Mouse (Mus musculus): ENCODE data around the gene Tmem30b.
"Not testable (repeated sequence)": the region's sequence is repeated elsewhere in the genome, so short reads cannot be mapped to it uniquely, and the experiment has no call there.

The Tmem30b gene

DNA sequence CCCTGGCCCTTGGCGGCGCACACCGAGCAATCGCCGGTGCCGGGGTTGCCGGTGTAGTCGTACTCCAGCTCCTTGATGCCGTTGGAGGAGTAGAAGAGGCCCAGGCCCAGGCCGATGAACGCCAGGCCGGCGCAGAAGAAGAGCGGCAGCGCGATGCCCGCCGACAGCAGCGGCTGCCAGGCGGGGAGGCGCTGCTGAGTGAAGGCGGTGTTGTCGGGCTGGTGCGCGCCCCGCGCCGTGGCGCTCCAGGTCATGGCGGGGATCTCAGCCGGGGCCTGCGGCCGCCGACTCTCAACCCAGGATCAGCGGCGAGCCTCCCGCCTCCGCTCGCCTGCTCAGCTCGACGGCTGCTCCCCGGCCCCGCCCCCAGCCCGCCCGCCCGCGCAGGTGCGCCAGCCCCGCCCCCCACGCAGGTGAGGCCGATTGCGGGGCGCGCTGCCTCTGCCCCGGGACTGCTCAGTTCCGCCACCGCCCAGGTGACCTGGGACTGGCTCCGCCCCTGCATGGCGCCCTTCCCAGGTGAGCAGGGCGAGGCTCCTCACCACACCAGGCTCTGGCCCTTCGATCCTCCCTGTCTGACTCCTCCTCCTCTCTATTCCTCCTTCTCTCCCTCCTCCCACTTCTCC lies at the start of gene Tmem30b:
Tmem30b (minus strand) TSS at position 307 of the 626 bp plus-strand sequence.
- DNase-seq (ENCODE audit: extremely low read depth, insufficient read length, low spot score): no peak

DNA sequence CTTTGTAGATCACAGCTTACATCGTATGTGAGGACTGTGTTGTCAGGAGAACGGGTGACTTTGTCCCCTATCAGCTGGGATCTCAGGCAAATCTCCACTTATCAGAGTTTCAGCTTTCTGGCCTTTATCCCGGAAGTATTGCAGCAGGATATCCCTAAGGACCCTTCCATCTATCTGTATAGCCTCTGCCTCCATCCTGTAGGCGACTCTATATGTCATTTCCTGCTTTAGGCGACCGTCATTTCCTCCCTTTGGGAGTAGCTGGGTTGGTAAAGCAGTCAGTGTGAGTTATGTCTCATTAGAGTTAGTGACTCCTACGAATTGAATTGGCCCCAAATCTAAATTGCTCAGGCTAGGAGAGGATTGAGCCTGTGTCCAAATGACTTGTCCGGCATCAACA lies 49.0 kb upstream of the Tmem30b start:
- no peak for DNase-seq (ENCODE audit: extremely low read depth, insufficient read length, low spot score)

DNA sequence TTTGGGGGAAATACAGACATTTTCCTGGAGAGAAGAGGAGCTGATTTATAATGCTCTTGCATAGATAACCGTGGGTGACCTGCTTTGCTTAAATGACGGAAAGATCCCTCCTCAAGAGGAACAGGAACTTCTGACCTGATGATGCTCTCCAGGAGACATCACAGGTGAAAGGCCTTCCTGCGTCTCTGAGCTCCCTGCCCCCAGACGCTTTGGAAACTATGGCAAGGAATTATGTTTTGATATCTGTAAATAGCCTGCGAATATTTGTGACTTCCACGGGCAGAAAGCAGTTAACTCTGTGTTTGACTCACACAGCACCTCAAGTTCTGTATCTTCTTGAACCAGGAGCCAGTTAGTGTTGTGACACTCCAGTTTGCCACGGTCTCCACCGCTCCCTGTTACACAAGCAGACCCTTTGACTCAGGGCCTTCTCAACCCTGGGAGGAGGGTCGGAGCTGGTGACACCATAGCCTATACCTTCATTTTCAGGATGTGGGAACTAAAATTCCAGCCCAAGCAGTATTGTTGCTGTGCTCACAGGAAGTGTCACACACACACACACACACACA lies 48.1 kb upstream of the Tmem30b start:
- no peak for DNase-seq (ENCODE audit: extremely low read depth, insufficient read length, low spot score)

DNA sequence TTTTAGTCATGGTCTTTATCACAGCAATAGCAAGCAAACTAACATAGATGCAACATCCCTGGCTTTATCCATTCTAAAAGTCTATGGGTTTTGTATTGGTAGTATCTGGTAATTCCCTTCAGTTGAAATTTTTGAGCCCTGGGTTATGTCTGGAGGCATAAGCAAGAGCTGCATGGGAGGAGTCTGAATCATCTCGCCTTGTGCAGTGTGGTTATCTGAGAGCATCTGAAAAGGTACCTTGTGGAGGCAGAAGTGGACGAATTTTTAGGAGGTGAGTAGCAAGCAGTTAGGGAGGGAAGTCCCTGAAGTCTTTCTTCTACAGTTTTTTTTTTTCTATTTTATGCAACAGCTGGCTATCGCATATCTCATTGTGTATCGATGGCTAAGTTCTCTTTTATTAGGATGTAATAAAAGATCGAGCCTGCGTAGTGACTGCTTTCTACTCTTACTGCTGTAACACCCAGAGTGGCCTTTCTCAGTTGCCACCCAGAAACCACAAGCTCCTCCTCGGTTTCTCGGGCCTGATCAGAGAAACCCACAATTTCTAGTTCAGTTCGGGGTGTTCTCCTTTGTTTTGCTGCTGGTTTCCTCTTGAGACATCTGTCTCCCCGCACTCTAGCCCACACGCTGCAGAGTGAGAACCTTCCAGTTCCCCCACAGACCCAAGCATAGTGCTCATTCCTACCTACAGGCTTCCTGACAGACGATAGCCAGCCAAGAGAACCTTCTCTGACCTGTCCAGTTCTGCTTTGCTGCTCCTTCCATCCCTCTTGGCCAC lies 47.0 kb upstream of the Tmem30b start:
- no peak for DNase-seq (ENCODE audit: extremely low read depth, insufficient read length, low spot score)

DNA sequence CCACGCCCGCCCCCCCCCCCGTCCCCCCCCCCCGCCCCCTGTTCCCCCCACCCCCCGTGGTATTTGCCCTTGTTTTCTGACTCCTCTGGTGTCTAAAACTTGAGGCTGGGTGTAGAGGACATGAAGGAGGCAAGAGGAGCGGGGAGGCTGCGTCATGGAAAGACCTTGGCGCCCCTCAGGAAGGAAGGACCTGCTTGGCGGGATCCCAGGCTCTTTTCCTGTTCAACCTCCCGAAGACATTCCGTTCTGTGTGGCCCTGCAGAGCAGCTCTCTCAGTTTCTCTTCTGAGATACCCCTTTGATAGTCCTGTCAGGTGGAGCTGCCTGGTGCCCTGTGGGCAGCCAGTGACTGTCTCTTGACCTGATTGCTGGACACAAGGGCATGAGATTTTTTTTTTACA lies 45.4 kb upstream of the Tmem30b start:
- DNase-seq (ENCODE audit: extremely low read depth, insufficient read length, low spot score): no peak

DNA sequence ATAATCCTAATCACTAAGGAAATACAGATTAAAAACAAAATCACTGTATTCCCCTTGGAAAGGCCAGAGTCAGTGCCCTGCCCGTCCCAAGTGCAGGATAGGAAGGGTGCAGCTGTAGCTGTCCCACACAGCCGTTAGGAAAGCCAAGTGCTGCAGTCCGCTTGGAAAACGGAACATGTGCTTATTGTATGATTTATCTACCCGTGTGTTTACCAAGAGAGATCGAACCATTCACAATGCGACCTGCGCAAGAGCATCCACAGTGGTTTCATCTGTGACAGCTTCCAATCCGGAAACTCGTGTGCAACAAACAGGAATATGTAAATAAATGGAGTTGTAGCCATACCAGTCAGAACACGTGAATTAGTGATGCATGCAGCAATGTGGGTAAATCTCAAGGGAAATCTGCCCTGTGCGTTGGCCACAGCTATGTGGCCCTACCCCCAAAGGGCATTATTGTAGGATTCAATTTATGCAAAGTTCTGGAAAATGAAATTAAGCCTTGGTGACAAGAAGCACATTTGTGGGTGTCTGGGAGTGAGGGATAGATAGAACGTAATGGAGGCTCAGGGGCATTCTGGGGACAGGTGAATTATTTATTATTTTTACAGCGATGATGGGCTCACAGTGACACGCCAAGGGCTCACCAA lies 44.6 kb upstream of the Tmem30b start:
- no peak for DNase-seq (ENCODE audit: extremely low read depth, insufficient read length, low spot score)

DNA sequence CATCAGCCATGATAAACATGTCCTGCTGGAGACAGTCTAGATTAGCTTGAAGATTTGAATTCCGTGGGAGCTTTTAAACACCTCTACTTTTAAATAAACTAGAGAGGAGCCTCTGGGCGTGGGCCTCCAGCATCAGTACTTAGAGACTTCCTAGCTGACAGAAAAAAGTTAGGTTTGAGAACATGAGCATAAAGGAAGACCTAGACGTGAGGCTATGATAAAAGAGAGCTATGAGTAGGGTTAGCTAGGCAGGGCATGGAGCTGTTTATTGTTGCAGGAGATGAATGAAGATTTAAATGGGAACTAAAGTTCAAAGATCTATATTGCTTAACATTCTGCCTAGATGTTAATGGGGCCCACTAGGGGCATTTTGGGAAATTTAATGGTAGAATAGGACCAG lies 41.1 kb upstream of the Tmem30b start:
- DNase-seq (ENCODE audit: extremely low read depth, insufficient read length, low spot score): no peak

DNA sequence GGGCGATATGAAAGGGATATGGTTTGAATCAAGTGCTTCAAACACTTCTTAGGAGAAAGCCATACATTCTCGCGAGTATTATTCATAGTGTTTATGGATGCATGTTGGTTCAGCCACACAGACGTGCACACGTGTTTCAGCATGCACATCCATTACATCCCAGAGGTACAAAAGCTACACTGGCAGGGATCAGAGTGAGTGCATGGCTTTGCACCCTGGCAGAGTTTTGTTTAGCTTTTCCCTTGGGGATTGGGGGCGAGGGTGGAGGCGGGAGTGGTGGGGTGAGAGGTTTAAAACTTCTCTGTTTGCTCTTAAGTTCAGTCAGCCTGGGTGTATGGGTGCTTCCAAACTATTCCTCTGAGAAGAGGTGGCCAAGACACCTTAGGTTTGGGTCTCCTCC lies 39.7 kb upstream of the Tmem30b start:
- no peak for DNase-seq (ENCODE audit: extremely low read depth, insufficient read length, low spot score)

DNA sequence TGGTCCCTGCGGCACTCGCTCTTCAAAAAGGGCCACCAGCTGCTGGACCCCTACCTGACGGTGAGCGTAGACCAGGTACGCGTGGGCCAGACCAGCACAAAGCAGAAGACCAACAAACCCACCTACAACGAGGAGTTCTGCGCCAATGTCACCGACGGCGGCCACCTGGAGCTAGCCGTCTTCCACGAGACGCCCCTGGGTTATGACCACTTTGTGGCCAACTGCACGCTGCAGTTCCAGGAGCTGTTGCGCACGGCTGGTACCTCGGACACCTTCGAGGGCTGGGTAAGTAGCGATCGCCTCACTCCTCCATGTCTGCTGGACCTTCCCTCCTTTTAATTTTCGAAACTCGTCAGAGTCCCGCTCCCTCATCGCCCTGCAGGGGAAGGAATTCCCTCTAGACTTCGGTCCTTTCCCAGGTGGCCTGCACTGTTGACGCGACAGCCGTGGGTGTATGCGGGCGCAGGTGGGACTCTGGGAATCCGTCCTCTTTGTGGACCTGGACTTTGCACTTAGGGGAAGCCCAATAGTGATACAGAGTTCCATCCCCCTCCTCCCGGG lies 39.1 kb upstream of the Tmem30b start:
- DNase-seq (ENCODE audit: extremely low read depth, insufficient read length, low spot score): no peak

DNA sequence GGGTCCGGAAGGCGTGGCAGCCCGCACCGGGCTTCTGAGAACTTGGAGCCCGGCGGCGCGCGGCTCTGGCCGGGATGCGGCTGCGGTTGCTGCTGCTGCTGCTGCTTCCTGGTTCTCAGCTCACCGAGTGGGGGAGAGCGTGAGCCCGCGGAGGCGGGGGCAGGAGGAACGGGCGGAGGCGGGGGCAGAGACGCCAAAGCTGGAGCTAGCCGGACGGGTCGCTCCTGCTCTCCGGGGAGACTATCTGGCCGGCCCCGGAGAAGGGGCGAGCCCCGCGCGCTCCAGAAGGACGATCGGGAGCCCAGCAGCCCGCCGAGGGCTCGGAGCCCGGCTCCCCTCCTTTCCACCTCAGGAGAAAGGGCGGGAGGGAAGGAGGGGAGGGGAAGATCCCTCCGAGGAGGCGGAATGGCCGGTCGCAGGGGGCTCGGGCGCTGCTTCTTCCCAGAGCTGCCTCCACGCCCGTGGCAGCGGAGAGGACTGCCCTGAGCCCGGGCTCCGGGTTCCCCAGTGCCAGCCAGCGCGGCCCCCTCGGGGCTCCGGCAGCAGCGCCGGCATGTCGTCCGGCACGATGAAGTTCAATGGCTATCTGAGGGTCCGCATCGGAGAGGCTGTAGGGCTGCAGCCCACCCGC lies 38.5 kb upstream of the Tmem30b start, which contains the start of gene Prkch:
Prkch (plus strand) TSS at position 187 of the 631 bp plus-strand sequence.
- no peak for DNase-seq (ENCODE audit: extremely low read depth, insufficient read length, low spot score)

DNA sequence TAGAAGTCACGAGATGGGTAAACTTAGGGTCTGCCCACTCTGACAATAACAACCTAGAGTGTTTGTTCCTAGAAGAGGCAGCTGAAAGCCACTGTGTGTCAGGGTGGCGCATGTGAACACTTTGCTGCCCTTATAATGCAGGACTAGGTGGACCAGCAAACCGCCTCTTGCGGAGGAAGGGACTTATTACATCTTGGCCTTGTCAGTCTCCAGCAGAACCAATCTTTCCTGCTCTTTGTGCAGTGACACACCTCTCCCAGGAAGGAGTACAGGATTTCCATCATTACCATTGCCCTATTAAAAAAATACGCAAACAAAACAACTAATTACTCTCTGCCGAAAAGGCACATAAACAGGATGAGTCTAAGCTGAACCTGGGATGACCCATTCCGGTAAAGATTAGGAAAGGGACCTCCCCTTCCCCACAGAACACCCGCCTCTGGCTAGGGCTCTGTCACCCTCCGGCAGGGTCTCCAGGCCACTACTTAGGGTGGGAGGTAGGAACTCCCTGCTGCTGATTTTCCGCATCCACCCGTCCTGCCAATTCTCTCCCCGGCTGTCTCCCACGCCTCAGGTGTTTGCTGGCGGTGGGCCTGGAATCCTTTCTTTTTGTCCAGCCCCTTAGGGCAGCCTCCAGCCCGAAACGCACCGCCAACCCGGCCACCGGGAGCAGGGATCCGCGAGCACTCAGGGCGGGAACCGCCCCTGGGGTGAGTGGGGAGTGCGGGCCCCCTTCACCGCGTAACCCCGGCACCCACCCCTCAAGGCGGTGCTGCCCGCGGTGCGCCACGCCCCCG lies 37.8 kb upstream of the Tmem30b start:
- DNase-seq (ENCODE audit: extremely low read depth, insufficient read length, low spot score): no peak

DNA sequence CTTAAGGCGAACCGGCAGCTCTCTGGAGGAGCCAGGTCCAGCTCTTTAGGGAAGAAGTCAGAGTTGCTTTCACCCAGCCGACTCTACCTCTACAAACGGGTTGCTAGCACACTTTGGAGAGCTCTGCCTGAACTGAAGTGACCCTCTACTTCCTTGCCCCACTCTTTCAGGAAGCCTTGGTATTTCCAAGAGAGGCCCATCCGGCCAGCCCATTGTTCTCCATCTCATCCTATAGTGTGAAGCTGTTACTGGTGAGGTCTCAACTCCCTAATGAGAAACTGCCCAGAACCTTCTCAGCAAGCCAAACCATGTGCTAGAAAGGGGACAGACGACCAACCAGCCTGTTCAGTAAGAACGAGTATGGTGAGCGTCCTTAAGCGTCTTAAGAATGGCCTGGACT lies 37.1 kb upstream of the Tmem30b start:
- DNase-seq (ENCODE audit: extremely low read depth, insufficient read length, low spot score): no peak

DNA sequence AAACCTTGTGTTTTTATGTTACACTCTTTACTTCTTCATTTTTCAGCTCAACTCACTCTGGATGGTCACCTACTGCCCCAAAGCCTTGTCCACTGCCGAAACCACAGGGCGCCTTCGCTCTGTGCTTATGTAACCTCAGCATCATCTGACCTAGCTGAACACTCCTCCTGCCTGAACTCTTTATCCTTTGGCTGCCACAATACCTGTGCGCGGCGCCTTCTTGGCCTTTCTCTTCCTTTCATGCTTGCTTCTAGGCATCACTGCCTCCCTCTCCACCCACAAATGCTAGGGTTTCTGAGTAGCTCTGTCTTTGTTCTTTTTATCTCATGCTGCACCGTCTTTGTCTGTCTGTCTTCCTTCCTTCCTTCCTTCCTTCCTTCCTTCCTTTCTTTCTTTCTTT lies 34.6 kb upstream of the Tmem30b start:
- no peak for DNase-seq (ENCODE audit: extremely low read depth, insufficient read length, low spot score)

DNA sequence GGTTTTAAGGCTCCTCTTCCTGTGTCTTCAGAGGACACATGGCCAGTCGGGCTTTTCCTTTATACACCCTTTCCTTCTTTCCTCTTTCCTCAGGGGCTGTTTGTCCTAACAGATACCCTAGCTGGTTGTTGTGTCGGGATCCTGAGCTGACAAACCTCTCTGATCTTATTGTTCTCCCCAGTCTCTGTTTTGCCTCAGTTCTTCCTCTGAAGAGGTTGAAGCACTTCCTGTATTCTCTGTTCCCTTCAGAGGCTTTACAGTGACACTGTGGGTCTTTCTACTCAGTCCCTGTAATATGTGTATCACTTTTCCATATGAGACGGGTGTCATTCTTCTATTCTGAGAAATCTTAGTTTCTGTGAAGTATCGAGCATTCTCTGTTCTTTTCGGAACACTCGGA lies 31.9 kb upstream of the Tmem30b start:
- no peak for DNase-seq (ENCODE audit: extremely low read depth, insufficient read length, low spot score)

DNA sequence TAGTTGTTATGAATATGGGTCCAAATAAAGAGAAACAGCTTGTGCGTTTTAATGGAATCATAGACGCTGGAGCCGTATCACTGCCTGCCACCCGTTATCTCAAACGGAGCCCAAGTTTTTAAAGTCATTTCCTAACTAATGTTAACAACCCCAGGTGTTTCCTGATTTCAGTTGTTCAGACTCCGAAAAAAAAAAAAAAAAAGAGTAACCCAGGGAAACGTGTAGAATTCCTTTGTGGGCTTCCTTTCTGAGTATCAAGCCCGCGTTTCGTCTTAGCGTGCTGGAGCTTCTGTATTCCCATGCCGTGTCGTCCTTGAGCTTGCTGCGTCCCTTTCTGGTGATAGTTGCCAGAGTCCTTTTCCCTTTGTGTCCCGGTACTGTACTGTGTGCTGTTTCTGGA lies 28.4 kb upstream of the Tmem30b start:
- DNase-seq (ENCODE audit: extremely low read depth, insufficient read length, low spot score): no peak

DNA sequence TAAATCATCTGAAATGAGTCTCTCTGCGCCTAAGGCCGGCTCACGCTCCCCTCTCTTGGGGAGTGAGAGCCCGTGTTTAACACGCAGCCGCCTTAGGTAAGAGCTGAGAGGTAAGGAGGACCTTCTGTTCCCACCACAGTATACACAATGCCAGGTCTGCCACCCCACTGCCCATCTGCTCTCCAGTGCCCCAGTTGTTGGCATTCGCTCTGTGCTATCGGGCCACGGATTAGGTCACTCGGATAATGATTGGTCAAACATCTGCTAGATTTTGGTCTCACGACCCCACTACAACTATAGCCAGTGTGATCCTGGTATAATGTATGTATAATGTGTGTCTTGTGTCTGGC lies 19.4 kb upstream of the Tmem30b start:
- DNase-seq (ENCODE audit: extremely low read depth, insufficient read length, low spot score): no peak

DNA sequence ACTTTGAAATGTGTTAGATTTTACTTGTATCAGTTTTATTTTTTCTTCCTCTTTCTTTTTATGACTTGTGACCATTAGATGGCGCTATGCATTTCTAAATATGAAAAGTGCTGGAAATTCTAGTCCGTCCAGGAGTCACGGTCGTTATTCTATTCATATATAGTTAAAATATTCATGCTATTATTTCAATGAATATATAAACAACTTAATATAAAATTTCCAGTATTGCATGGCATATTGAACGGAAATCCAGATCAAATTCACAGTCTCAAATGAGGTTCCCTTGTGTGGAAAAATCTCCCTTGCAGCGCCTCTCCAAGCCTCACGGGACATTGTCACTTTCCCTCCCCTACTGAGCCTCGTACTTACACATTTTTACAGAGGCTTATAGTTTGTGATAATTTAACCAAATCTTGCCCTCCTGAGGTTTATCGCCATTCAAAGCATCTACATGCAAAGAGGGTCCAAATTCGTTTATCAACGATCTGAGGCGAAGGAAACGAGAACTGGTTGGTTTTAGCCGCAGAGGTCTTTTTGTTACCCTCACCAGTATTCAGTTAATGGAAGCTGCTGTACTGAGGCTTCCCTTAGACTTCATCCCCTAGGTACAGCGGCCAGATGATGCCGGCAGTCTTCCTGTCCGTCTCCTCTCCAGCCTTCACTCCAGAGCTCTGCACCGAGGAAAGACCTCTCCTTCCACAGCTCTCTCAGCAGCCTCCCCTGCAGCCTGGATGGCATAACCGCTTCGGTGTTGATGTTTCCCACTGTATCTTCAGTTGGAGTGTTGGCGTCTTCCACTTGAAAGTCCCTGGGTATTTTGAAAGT lies 18.8 kb upstream of the Tmem30b start:
- no peak for DNase-seq (ENCODE audit: extremely low read depth, insufficient read length, low spot score)

DNA sequence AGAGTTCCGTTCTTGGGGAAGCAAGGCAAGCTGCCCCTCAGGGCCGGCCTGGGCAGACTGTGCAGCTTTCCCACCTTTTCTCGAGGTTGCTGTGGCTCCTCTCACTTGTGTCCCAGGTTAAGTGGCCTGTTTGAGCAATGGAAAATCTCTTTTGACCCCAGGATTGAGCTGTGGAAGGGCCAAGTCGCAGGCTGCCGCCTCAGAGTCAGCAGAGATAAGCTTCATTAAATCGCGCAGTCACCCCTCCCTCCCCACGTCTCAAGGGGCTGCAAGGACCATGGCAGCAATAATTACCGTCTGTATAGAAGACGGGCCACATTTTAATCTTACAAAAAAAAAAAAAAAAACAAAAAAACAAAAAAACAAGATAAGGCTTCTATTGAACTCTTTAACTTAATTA lies 18.0 kb upstream of the Tmem30b start:
- no peak for DNase-seq (ENCODE audit: extremely low read depth, insufficient read length, low spot score)

DNA sequence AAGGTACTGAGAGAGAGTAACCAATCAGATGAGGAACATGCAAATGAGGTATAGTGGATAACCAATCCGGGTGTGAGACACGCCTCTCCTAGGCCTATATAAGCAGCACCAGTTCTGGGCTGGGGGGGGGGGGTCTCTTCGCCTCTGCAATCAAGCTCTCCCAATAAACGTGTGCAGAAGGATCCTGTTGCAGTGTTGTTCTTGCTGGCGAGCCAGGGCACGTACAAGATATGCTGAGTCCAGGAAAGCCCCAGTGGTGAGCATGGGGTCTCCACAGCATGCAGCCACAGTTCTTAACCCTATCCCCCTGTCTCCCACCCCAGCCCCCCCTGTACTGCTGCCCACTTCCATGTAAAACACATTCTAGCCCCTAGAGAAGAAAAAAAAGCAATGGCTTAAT lies 16.9 kb upstream of the Tmem30b start:
- DNase-seq (ENCODE audit: extremely low read depth, insufficient read length, low spot score): not testable (repeated sequence)

All from 3134 (cell line).